Mouse (Mus musculus): Measurements from ENCODE around the gene Dock7.

GRCm38 (mm10) chr4:99161457-99161971, 40.8 kb upstream of the Dock7 start:
- TF ChIP-seq POLR2A (IDR thresholded peaks at IDR 0.05; ENCODE audit: extremely low read depth, insufficient read depth, low read length) (no peak), CTCF (IDR thresholded peaks at IDR 0.05; ENCODE audit: low read depth, low read length) (no peak)
